Mouse (Mus musculus) CH12.LX (cell line): ENCODE results near the gene Prkar1b. TPM values are rescaled to one million over a fixed set of nuclear protein-coding genes. Genes with fewer than 3 reads are reported as not detected.

Experiments used
- DNase-seq: peaks from one replicate; pipeline ENCODE4 v3.0.0-alpha.2; 2013; ENCODE audit errors: extremely low read depth
- H3K27ac ChIP-seq: 2 replicates; pipeline ENCODE4 v1.5.1; 2012; ENCODE audit warnings: low read depth, mild to moderate bottlenecking, control low read depth, moderate library complexity; ENCODE audit not compliant: insufficient read depth
- H3K27me3 ChIP-seq: replicated peaks from 2 replicates; pipeline ENCODE3; 2012; ENCODE audit warnings: inconsistent platforms
- H3K36me3 ChIP-seq, 2 experiments: replicated peaks in 1 of 2; 2 replicates each; pipeline versions ENCODE3 to v1.6.1; 2012; ENCODE audit warnings: inconsistent platforms in 1 of 2, low read length in 1 of 2, mild to moderate bottlenecking in 1 of 2, mixed read lengths in 1 of 2, moderate library complexity in 1 of 2; ENCODE audit not compliant: control insufficient read depth in 1 of 2, insufficient read depth in 1 of 2
- H3K4me1 ChIP-seq, 2 experiments: 2 replicates each; pipeline ENCODE4 v1.6.1; 2012; ENCODE audit warnings: inconsistent platforms in 1 of 2, moderate library complexity in 1 of 2; ENCODE audit not compliant: insufficient read depth in 2 of 2, control insufficient read depth in 1 of 2
- H3K4me2 ChIP-seq: 2 replicates; pipeline ENCODE4 v1.6.1; 2012; ENCODE audit warnings: low read depth, mild to moderate bottlenecking, control low read depth; ENCODE audit not compliant: poor library complexity, insufficient read depth, severe bottlenecking
- H3K4me3 ChIP-seq, 3 experiments: fragments of 150-350 bp in 1 of 3; sonication (generic) in 1 of 3; replicated peaks in 1 of 3; 2 replicates each; pipeline versions ENCODE3 to v1.5.1; 2011 to 2012; ENCODE audit warnings: low read depth in 2 of 3, low read length in 2 of 3, mild to moderate bottlenecking in 2 of 3, moderate library complexity in 2 of 3, control low read depth in 1 of 3, improper control_type of control experiment in 1 of 3, inconsistent platforms in 1 of 3, mixed read lengths in 1 of 3; ENCODE audit not compliant: poor library complexity in 1 of 3
- H3K79me2 ChIP-seq: replicated peaks from 2 replicates; pipeline ENCODE4 v1.6.1; 2012; ENCODE audit warnings: mild to moderate bottlenecking, moderate library complexity; ENCODE audit not compliant: control insufficient read depth, poor library complexity, insufficient read depth, severe bottlenecking; ENCODE audit errors: extremely low read depth
- H3K9ac ChIP-seq: 2 replicates; pipeline ENCODE4 v1.6.1; 2012; ENCODE audit warnings: low read depth, mild to moderate bottlenecking, control low read depth, moderate library complexity; ENCODE audit not compliant: insufficient read depth
- H3K9me3 ChIP-seq: replicated peaks from 2 replicates; pipeline ENCODE3; 2012; ENCODE audit warnings: low read length, inconsistent platforms, mixed read lengths
- BHLHE40 ChIP-seq: IDR thresholded peaks from 2 replicates; pipeline ENCODE4 v1.6.1; 2011; ENCODE audit warnings: mild to moderate bottlenecking, low read depth, low read length, improper control_type of control experiment
- CHD2 ChIP-seq: IDR thresholded peaks from 2 replicates; pipeline ENCODE4 v1.6.1; 2011; ENCODE audit warnings: low read length, improper control_type of control experiment
- CTCF ChIP-seq, 2 experiments: IDR thresholded peaks in 1 of 2; conservative IDR thresholded peaks in 1 of 2; 2 replicates each; pipeline ENCODE4 v1.5.1; 2011 to 2012; ENCODE audit warnings: low read depth in 2 of 2, low read length in 2 of 2, improper control_type of control experiment in 1 of 2, inconsistent platforms in 1 of 2, mild to moderate bottlenecking in 1 of 2, moderate library complexity in 1 of 2
- ELF1 ChIP-seq: IDR thresholded peaks from 2 replicates; pipeline ENCODE4 v1.6.1; 2014; ENCODE audit warnings: low read depth, mild to moderate bottlenecking, inconsistent platforms, low read length, improper control_type of control experiment
- EP300 ChIP-seq: IDR thresholded peaks from 2 replicates; pipeline ENCODE4 v1.6.1; 2011; ENCODE audit warnings: low read length, improper control_type of control experiment
- HCFC1 ChIP-seq: IDR thresholded peaks from 2 replicates; pipeline ENCODE4 v1.6.1; 2012; ENCODE audit warnings: low read depth, mild to moderate bottlenecking, inconsistent platforms, low read length, improper control_type of control experiment
- JUND ChIP-seq: conservative IDR thresholded peaks from 2 replicates; pipeline ENCODE4 v1.6.1; 2011; ENCODE audit warnings: low read depth, low read length, improper control_type of control experiment
- MAZ ChIP-seq: IDR thresholded peaks from 2 replicates; pipeline ENCODE4 v1.6.1; 2012; ENCODE audit warnings: low read depth, mild to moderate bottlenecking, inconsistent platforms, low read length, improper control_type of control experiment, moderate library complexity
- MEF2A ChIP-seq: IDR thresholded peaks from 2 replicates; pipeline ENCODE4 v1.6.1; 2014; ENCODE audit warnings: low read depth, mild to moderate bottlenecking, inconsistent platforms, low read length, improper control_type of control experiment, borderline replicate concordance
- MXI1 ChIP-seq: IDR thresholded peaks from 2 replicates; pipeline ENCODE4 v1.6.1; 2011; ENCODE audit warnings: mild to moderate bottlenecking, low read depth, low read length, improper control_type of control experiment
- NELFE ChIP-seq: IDR thresholded peaks from 2 replicates; pipeline ENCODE4 v1.6.1; 2011; ENCODE audit warnings: low read depth, low read length, improper control_type of control experiment
- NRF1 ChIP-seq: IDR thresholded peaks from 2 replicates; pipeline ENCODE4 v1.6.1; 2014; ENCODE audit warnings: low read depth, mild to moderate bottlenecking, inconsistent platforms, low read length, improper control_type of control experiment, moderate library complexity
- POLR2A ChIP-seq: IDR thresholded peaks from 2 replicates; pipeline ENCODE4 v1.6.1; 2011; ENCODE audit warnings: low read depth, mild to moderate bottlenecking, improper control_type of control experiment, low read length
- RAD21 ChIP-seq: IDR thresholded peaks from 2 replicates; pipeline ENCODE4 v1.6.1; 2011; ENCODE audit warnings: low read depth, mild to moderate bottlenecking, low read length, improper control_type of control experiment, moderate library complexity
- RCOR1 ChIP-seq: conservative IDR thresholded peaks from 2 replicates; pipeline ENCODE4 v1.6.1; 2012; ENCODE audit warnings: low read depth, mild to moderate bottlenecking, inconsistent platforms, low read length, improper control_type of control experiment
- SIN3A ChIP-seq: IDR thresholded peaks from 2 replicates; pipeline ENCODE4 v1.6.1; 2012; ENCODE audit warnings: low read length, improper control_type of control experiment, inconsistent platforms
- SMC3 ChIP-seq: IDR thresholded peaks from 2 replicates; pipeline ENCODE4 v1.6.1; 2011; ENCODE audit warnings: low read depth, low read length, improper control_type of control experiment
- TBP ChIP-seq: conservative IDR thresholded peaks from 2 replicates; pipeline ENCODE4 v1.6.1; 2011; ENCODE audit warnings: low read depth, low read length, improper control_type of control experiment
- ZC3H11A ChIP-seq: IDR thresholded peaks from 2 replicates; pipeline ENCODE4 v1.6.1; 2012; ENCODE audit warnings: low read depth, mild to moderate bottlenecking, inconsistent platforms, low read length, improper control_type of control experiment
- ZKSCAN1 ChIP-seq: IDR thresholded peaks from 2 replicates; pipeline ENCODE4 v1.6.1; 2012; ENCODE audit warnings: low read depth, inconsistent platforms, low read length, improper control_type of control experiment, borderline replicate concordance
- ZMIZ1 ChIP-seq: IDR thresholded peaks from 2 replicates; pipeline ENCODE4 v1.6.1; 2012; ENCODE audit warnings: low read depth, mild to moderate bottlenecking, inconsistent platforms, low read length, improper control_type of control experiment
- dilution Hi-C: fragments of 300-500 bp; cut with MboI; formaldehyde crosslinking; loops from 2 replicates; pipeline ENCODE4 v1.14.3; 2020; ENCODE audit warnings: low sequenced_read_pairs; ENCODE audit not compliant: extremely low pct_unique_long_range_greater_than_20kb, extremely low pct_ligation_motif_present
- in situ Hi-C: fragments of 300-500 bp; cut with MboI; formaldehyde crosslinking; loops from 3 replicates; pipeline ENCODE4 v1.14.3; 2019; ENCODE audit warnings: low sequenced_read_pairs, low pct_ligation_motif_present, low pct_unique_long_range_greater_than_20kb, mixed read lengths
- polyA plus RNA-seq: library from polyadenylated mRNA; unstranded; fragments of >175 nt; gene quantifications from 2 replicates; pipeline ENCODE4 v1.2.1, GENCODE M21; 2012; ENCODE audit warnings: low read depth; ENCODE audit not compliant: insufficient read length
- total RNA-seq, 2 experiments: library from RNA; depleted of rRNA; stranded (reverse); fragments of 300-350 nt in 1 of 2; fragments of >200 nt in 1 of 2; gene quantifications; 2 replicates each; pipeline ENCODE4 v1.2.3; 2012 to 2014

Gene Prkar1b
- total and polyA plus RNA-seq, 3 experiments = not detected

GRCm38 (mm10) chr5:139084831-139085519 lies 64.8 kb downstream of the Prkar1b start:
- Histone ChIP-seq H3K27me3 (no peaks in the 10 kb centered on the region), H3K9me3 (peaks cover 6% of the 10 kb centered on the region), H3K4me2 (no peak overlapping the region), H3K4me3 (no peak overlapping the region), H3K79me2 (no peaks in the 10 kb centered on the region), H3K36me3 (no peaks in the 10 kb centered on the region), H3K9ac (no peak overlapping the region), H3K4me1 (peaks cover 2 to 38% of the 10 kb centered on the region in 2 experiments; a peak in 3 of 4 replicates), H3K27ac (no peak overlapping the region)
- in situ Hi-C loops (no loop called here), dilution Hi-C loops (no loop called here)
- peak; percentile 60 for DNase-seq
- no peak for TF ChIP-seq POLR2A
- peak; percentile 68 for TF ChIP-seq ZC3H11A
- TF ChIP-seq SMC3 = peak; percentile 91
- TF ChIP-seq RAD21 = peak; percentile 92
- 0 out of 2 replicates have a peak, but pooled peaks have one; percentile 15 for TF ChIP-seq NRF1
- TF ChIP-seq CTCF (conservative IDR thresholded peaks at IDR 0.05 in 1 of 2, IDR thresholded peaks at IDR 0.05 in 1 of 2; ENCODE audit: low read depth in 2 of 2, low read length in 2 of 2) = peak; percentile 32 to 85; a peak in 3 of 4 replicates

GRCm38 (mm10) chr5:139084302-139084701 lies 65.5 kb downstream of the Prkar1b start:
- Histone ChIP-seq H3K4me1 (peaks cover 2 to 38% of the 10 kb centered on the region in 2 experiments; a peak in 3 of 4 replicates), H3K36me3 (no peaks in the 10 kb centered on the region), H3K4me2 (no peak overlapping the region), H3K9me3 (peaks cover 6% of the 10 kb centered on the region), H3K27ac (no peak overlapping the region), H3K4me3 (no peak overlapping the region), H3K79me2 (no peaks in the 10 kb centered on the region), H3K27me3 (no peaks in the 10 kb centered on the region), H3K9ac (no peak overlapping the region)
- no peak for TF ChIP-seq MXI1
- no peak for TF ChIP-seq ZKSCAN1
- TF ChIP-seq RCOR1 = no peak
- no peak for TF ChIP-seq CTCF (conservative IDR thresholded peaks at IDR 0.05 in 1 of 2, IDR thresholded peaks at IDR 0.05 in 1 of 2; ENCODE audit: low read depth in 2 of 2, low read length in 2 of 2)
- TF ChIP-seq MAZ = no peak
- TF ChIP-seq SIN3A = no peak
- no peak for TF ChIP-seq ZC3H11A
- TF ChIP-seq MEF2A = no peak
- no peak for TF ChIP-seq NRF1
- TF ChIP-seq NELFE = no peak
- no peak for TF ChIP-seq TBP
- no peak for TF ChIP-seq EP300
- TF ChIP-seq ZMIZ1 = no peak
- no peak for TF ChIP-seq JUND
- TF ChIP-seq CHD2 = no peak
- TF ChIP-seq ELF1 = no peak
- no peak for TF ChIP-seq BHLHE40
- TF ChIP-seq HCFC1 = no peak
- dilution Hi-C loops (no loop called here), in situ Hi-C loops (no loop called here)
- no peak for DNase-seq
